Mouse (Mus musculus) hindbrain, embryonic 11.5 days (tissue): Measurements from ENCODE around the gene Tmem190. TPM values are rescaled to one million over a fixed set of nuclear protein-coding genes. Genes with fewer than 3 reads are reported as not detected.
"Not testable (repeated sequence)": the region's sequence is repeated elsewhere in the genome, so short reads cannot be mapped to it uniquely, and the experiment has no call there.

Experiments
- ATAC-seq: fragments of 200-750 bp; cut with Nextera tagmentation; 2 replicates; pipeline ENCODE4 v1.8.0; 2017; ENCODE audit warnings: mild to moderate bottlenecking, moderate TSS enrichment, moderate library complexity; ENCODE audit not compliant: low FRiP score
- DNase-seq: peaks from one replicate; pipeline ENCODE4 v3.0.0-alpha.2; 2015; ENCODE audit warnings: low spot score
- H3K27ac ChIP-seq: fragments of 300-500 bp; sonication (generic); 2 replicates; pipeline ENCODE4 v1.5.1; 2014; ENCODE audit warnings: mild to moderate bottlenecking, low read depth, low read length
- H3K27me3 ChIP-seq: fragments of 300-500 bp; sonication (generic); 2 replicates; pipeline ENCODE4 v1.6.1; 2014; ENCODE audit warnings: mild to moderate bottlenecking, low read length, moderate library complexity, mixed read lengths; ENCODE audit not compliant: control insufficient read depth, insufficient read depth
- H3K36me3 ChIP-seq: fragments of 300-500 bp; sonication (generic); 2 replicates; pipeline ENCODE4 v1.6.1; 2014; ENCODE audit warnings: mild to moderate bottlenecking, low read length, moderate library complexity, mixed read lengths; ENCODE audit not compliant: control insufficient read depth, insufficient read depth
- H3K4me1 ChIP-seq: fragments of 300-500 bp; sonication (generic); replicated peaks from 2 replicates; pipeline ENCODE4 v1.6.1; 2014; ENCODE audit warnings: low read length, mixed read lengths; ENCODE audit not compliant: control insufficient read depth, insufficient read depth
- H3K4me2 ChIP-seq: fragments of 300-500 bp; sonication (generic); replicated peaks from 2 replicates; pipeline ENCODE4 v1.6.1; 2014; ENCODE audit warnings: mild to moderate bottlenecking, low read depth, low read length
- H3K4me3 ChIP-seq: fragments of 300-500 bp; sonication (generic); 2 replicates; pipeline ENCODE4 v1.5.1; 2014; ENCODE audit warnings: low read depth, low read length
- H3K9ac ChIP-seq: fragments of 300-500 bp; sonication (generic); 2 replicates; pipeline ENCODE4 v1.6.1; 2014; ENCODE audit warnings: low read depth, low read length
- H3K9me3 ChIP-seq: fragments of 300-500 bp; sonication (generic); 2 replicates; pipeline ENCODE4 v1.6.1; 2016; ENCODE audit warnings: low read length; ENCODE audit not compliant: control insufficient read depth
- WGBS: fragments of 180-500 bp; shearing (Covaris S2); extraction: QIAGEN DNeasy Blood & Tissue Kit; methylation state at CpG from one replicate; pipeline ENCODE4 v1.1.7; 2014; 5-methylcytosine and 5-hydroxymethylcytosine counted together
- polyA plus RNA-seq: library from polyadenylated mRNA; unstranded; fragments of >200 nt; fragmentation: Nextera tagmentation; extraction: Ambion mirVana; gene quantifications from 2 replicates; pipeline ENCODE4 v1.2.1, GENCODE M21; 2014

The Tmem190 gene
- polyA plus RNA-seq, 1 experiment from 2014 or later: not detected

- no peak overlapping the region for H3K9ac ChIP-seq
- DNase-seq: no peak
- no peak overlapping the region for H3K27ac ChIP-seq
- WGBS: 79% methylated on average over 14 of the region's 14 CpGs
- ATAC-seq: no peak
- no peak overlapping the region for H3K4me2 ChIP-seq
- H3K9me3 ChIP-seq: no peaks in the 10 kb centered on the region
- H3K27me3 ChIP-seq: peaks cover 5% of the 10 kb centered on the region
- H3K4me1 ChIP-seq: no peaks in the 10 kb centered on the region
- no peaks in the 10 kb centered on the region for H3K36me3 ChIP-seq
- no peak overlapping the region for H3K4me3 ChIP-seq
These were observed 1.0 kb downstream of the Tmem190 start for GRCm38 (mm10) chr7:4783667-4784268.

GRCm38 (mm10) chr7:4788499-4789435 is 6.0 kb downstream of the Tmem190 start:
- H3K27ac ChIP-seq: no peak overlapping the region
- no peaks in the 10 kb centered on the region for H3K4me1 ChIP-seq
- 2% methylated on average over 58 of the region's 64 CpGs for WGBS

GRCm38 (mm10) chr7:4789436-4789935 is 6.7 kb downstream of the Tmem190 start, which contains the start of gene Tmem238:
TSS of gene Tmem238 (minus strand) at chr7:4789656.
- 28% methylated on average over 12 of the region's 40 CpGs for WGBS
- DNase-seq (peak; percentile 38), ATAC-seq (no peak)
- Histone ChIP-seq H3K36me3 (no peaks in the 10 kb centered on the region), H3K27me3 (peaks cover 6% of the 10 kb centered on the region; the same call in 1 of the 2 replicates), H3K27ac (no peak within 1 kb of the TSS), H3K4me2 (peak within 1 kb of the TSS; percentile 84), H3K4me3 (peak within 1 kb of the TSS; percentile 45), H3K9me3 (no peaks in the 10 kb centered on the region), H3K9ac (peak within 1 kb of the TSS; percentile 78), H3K4me1 (no peaks in the 10 kb centered on the region)

More at GRCm38 (mm10) chr7:4788499-4789435, 6.0 kb downstream of the Tmem190 start:
- DNase-seq (peak; percentile 78), ATAC-seq (peak; percentile 55)
- Histone ChIP-seq H3K36me3 (no peaks in the 10 kb centered on the region), H3K27me3 (peaks cover 6% of the 10 kb centered on the region; the same call in 1 of the 2 replicates), H3K4me2 (peak overlapping the region; percentile 84), H3K9ac (peak overlapping the region; percentile 78), H3K4me3 (peak overlapping the region; percentile 45), H3K9me3 (no peaks in the 10 kb centered on the region)

- H3K9ac ChIP-seq: peak within 1 kb of the TSS; percentile 98
- WGBS: 1% methylated on average over 54 of the region's 54 CpGs
- H3K4me1 ChIP-seq: no peaks in the 10 kb centered on the region
- peaks cover 6% of the 10 kb centered on the region; the same call in 1 of the 2 replicates for H3K27me3 ChIP-seq
- H3K9me3 ChIP-seq: no peaks in the 10 kb centered on the region
- peak within 1 kb of the TSS; percentile 73 for H3K4me2 ChIP-seq
- peak; percentile 91 for ATAC-seq
- H3K36me3 ChIP-seq: peaks cover 7% of the 10 kb centered on the region; the same call in 1 of the 2 replicates
- DNase-seq: peak; percentile 97
- peak within 1 kb of the TSS; percentile 88 for H3K27ac ChIP-seq
- H3K4me3 ChIP-seq: peak within 1 kb of the TSS; percentile 89
These were observed 9.8 kb downstream of the Tmem190 start, which contains the start of gene Rpl28 for GRCm38 (mm10) chr7:4792278-4793212. TSS of gene Rpl28 (plus strand) at chr7:4792874.

- H3K4me3 ChIP-seq: peak overlapping the region; percentile 89
These were observed 10.5 kb downstream of the Tmem190 start for GRCm38 (mm10) chr7:4793248-4793647.

GRCm38 (mm10) chr7:4793674-4794073 is 10.9 kb downstream of the Tmem190 start:
- peak overlapping the region; percentile 73 for H3K4me2 ChIP-seq
- WGBS: 44% methylated on average over 4 of the region's 4 CpGs
- peaks cover 8% of the 10 kb centered on the region; the same call in 1 of the 2 replicates for H3K36me3 ChIP-seq
- H3K9ac ChIP-seq: peak overlapping the region; percentile 98
- no peaks in the 10 kb centered on the region for H3K9me3 ChIP-seq
- H3K27ac ChIP-seq: no peak overlapping the region
- DNase-seq: no peak
- no peaks in the 10 kb centered on the region for H3K4me1 ChIP-seq
- peak overlapping the region; percentile 89 for H3K4me3 ChIP-seq
- ATAC-seq: no peak
- H3K27me3 ChIP-seq: peaks cover 6% of the 10 kb centered on the region; the same call in 1 of the 2 replicates

More at GRCm38 (mm10) chr7:4793248-4793647, 10.5 kb downstream of the Tmem190 start:
- H3K4me1 ChIP-seq, H3K27me3 ChIP-seq, H3K36me3 ChIP-seq, H3K9me3 ChIP-seq, DNase-seq, ATAC-seq: not testable (repeated sequence)
- H3K27ac ChIP-seq: peak overlapping the region; percentile 88
- H3K4me2 ChIP-seq: peak overlapping the region; percentile 73
- peak overlapping the region; percentile 98 for H3K9ac ChIP-seq
- under 1% methylated on average over 31 of the region's 31 CpGs for whole genome bisulfite sequencing

GRCm38 (mm10) chr7:4794631-4795168 is 12.0 kb downstream of the Tmem190 start:
- ATAC-seq: no peak
- DNase-seq: no peak
- Histone ChIP-seq H3K36me3 (peaks cover 8% of the 10 kb centered on the region; the same call in 1 of the 2 replicates), H3K4me2 (no peak overlapping the region), H3K4me3 (no peak overlapping the region), H3K27me3 (peaks cover 5% of the 10 kb centered on the region; the same call in 1 of the 2 replicates), H3K9me3 (no peaks in the 10 kb centered on the region), H3K4me1 (no peaks in the 10 kb centered on the region), H3K27ac (no peak overlapping the region), H3K9ac (no peak overlapping the region)
- 79% methylated on average over 3 of the region's 3 CpGs for WGBS
